Mouse (Mus musculus) forebrain, embryonic 12.5 days (tissue): ENCODE data around the gene Il17re. TPM values are rescaled to one million over a fixed set of nuclear protein-coding genes. Genes with fewer than 3 reads are reported as not detected.

ENCODE experiments used
- ATAC-seq: fragments of 200-750 bp; cut with Nextera tagmentation; 2 replicates; pipeline ENCODE4 v1.8.0; 2017; ENCODE audit warnings: moderate TSS enrichment; ENCODE audit not compliant: low FRiP score
- H3K27ac ChIP-seq: fragments of 300-500 bp; sonication (generic); 2 replicates; pipeline ENCODE4 v1.5.1; 2016; ENCODE audit warnings: mild to moderate bottlenecking
- H3K27me3 ChIP-seq: fragments of 300-500 bp; sonication (generic); 2 replicates; pipeline ENCODE4 v1.6.1; 2016; ENCODE audit warnings: mild to moderate bottlenecking
- H3K36me3 ChIP-seq: fragments of 300-500 bp; sonication (generic); replicated peaks from 2 replicates; pipeline ENCODE4 v1.6.1; 2016; ENCODE audit warnings: mild to moderate bottlenecking
- H3K4me1 ChIP-seq: fragments of 300-500 bp; sonication (generic); 2 replicates; pipeline ENCODE4 v1.6.1; 2016
- H3K4me2 ChIP-seq: fragments of 300-500 bp; sonication (generic); 2 replicates; pipeline ENCODE4 v1.6.1; 2016; ENCODE audit warnings: mild to moderate bottlenecking, moderate library complexity
- H3K4me3 ChIP-seq: fragments of 300-500 bp; sonication (generic); replicated peaks from 2 replicates; pipeline ENCODE4 v1.5.1; 2016; ENCODE audit warnings: mild to moderate bottlenecking
- H3K9ac ChIP-seq: fragments of 300-500 bp; sonication (generic); 2 replicates; pipeline ENCODE4 v1.6.1; 2016; ENCODE audit warnings: mild to moderate bottlenecking
- H3K9me3 ChIP-seq: fragments of 300-500 bp; sonication (generic); 2 replicates; pipeline ENCODE4 v1.6.1; 2016
- WGBS: fragments of 180-500 bp; shearing (Covaris S2); methylation state at CpG from one replicate; pipeline ENCODE4 v1.1.7; 2016; 5-methylcytosine and 5-hydroxymethylcytosine counted together
- polyA plus RNA-seq: library from polyadenylated mRNA; unstranded; fragments of >200 nt; fragmentation: Nextera tagmentation; extraction: Ambion mirVana; gene quantifications from 2 replicates; pipeline ENCODE4 v1.2.1, GENCODE M21; 2016

Il17re gene
- polyA plus RNA-seq: 0.46 and 0.55 TPM in 2 replicates

GRCm38 (mm10) chr6:113457952-113458534 is at the start of gene Il17re:
TSS of gene Il17re (plus strand) at chr6:113458484.
- Histone ChIP-seq H3K4me3 (no peak within 1 kb of the TSS), H3K4me2 (no peak within 1 kb of the TSS), H3K27ac (no peak within 1 kb of the TSS), H3K27me3 (peaks cover 13% of the 10 kb centered on the region; the same call in 1 of the 2 replicates), H3K36me3 (no peaks in the 10 kb centered on the region), H3K9ac (no peak within 1 kb of the TSS), H3K9me3 (no peaks in the 10 kb centered on the region), H3K4me1 (no peaks in the 10 kb centered on the region)
- WGBS: 84% methylated on average over 9 of the region's 10 CpGs
- no peak for ATAC-seq

GRCm38 (mm10) chr6:113410001-113410400 is 48.3 kb upstream of the Il17re start:
- H3K27ac ChIP-seq: no peak overlapping the region
- ATAC-seq: no peak
- WGBS: 79% methylated on average over 1 of the region's 1 CpGs

GRCm38 (mm10) chr6:113416416-113416815 is 41.9 kb upstream of the Il17re start:
- 95% methylated on average over 5 of the region's 5 CpGs for WGBS
- Histone ChIP-seq H3K36me3 (peaks cover 28% of the 10 kb centered on the region), H3K4me3 (no peak overlapping the region), H3K4me2 (no peak overlapping the region), H3K9me3 (no peaks in the 10 kb centered on the region), H3K27ac (no peak overlapping the region), H3K9ac (no peak overlapping the region), H3K4me1 (peaks cover 17% of the 10 kb centered on the region), H3K27me3 (no peaks in the 10 kb centered on the region)
- no peak for ATAC-seq

More at GRCm38 (mm10) chr6:113410001-113410400, 48.3 kb upstream of the Il17re start:
- no peak overlapping the region for H3K9ac ChIP-seq
- peaks cover 23% of the 10 kb centered on the region for H3K36me3 ChIP-seq
- no peaks in the 10 kb centered on the region for H3K4me1 ChIP-seq
- no peak overlapping the region for H3K4me3 ChIP-seq
- no peaks in the 10 kb centered on the region for H3K27me3 ChIP-seq
- H3K9me3 ChIP-seq: no peaks in the 10 kb centered on the region
- H3K4me2 ChIP-seq: no peak overlapping the region

GRCm38 (mm10) chr6:113418441-113419198 is 39.7 kb upstream of the Il17re start:
- Histone ChIP-seq H3K9me3 (no peaks in the 10 kb centered on the region), H3K4me1 (peaks cover 17% of the 10 kb centered on the region), H3K27me3 (no peaks in the 10 kb centered on the region), H3K4me2 (peak overlapping the region; percentile 92), H3K36me3 (peaks cover 28% of the 10 kb centered on the region), H3K27ac (no peak overlapping the region), H3K9ac (peak overlapping the region; percentile 77), H3K4me3 (peak overlapping the region; percentile 65)
- 17% methylated on average over 16 of the region's 16 CpGs for WGBS
- peak; percentile 60 for ATAC-seq

- peak within 1 kb of the TSS; percentile 77 for H3K9ac ChIP-seq
- peak within 1 kb of the TSS; percentile 92 for H3K4me2 ChIP-seq
- no peaks in the 10 kb centered on the region for H3K27me3 ChIP-seq
- H3K9me3 ChIP-seq: no peaks in the 10 kb centered on the region
- H3K4me3 ChIP-seq: peak within 1 kb of the TSS; percentile 65
- H3K4me1 ChIP-seq: peaks cover 17% of the 10 kb centered on the region
- H3K27ac ChIP-seq: no peak within 1 kb of the TSS
- WGBS: under 1% methylated on average over 25 of the region's 25 CpGs
- peak; percentile 99 for ATAC-seq
- peaks cover 25% of the 10 kb centered on the region for H3K36me3 ChIP-seq
Observed at GRCm38 (mm10) chr6:113419199-113419587, 39.1 kb upstream of the Il17re start, which contains the start of gene Rpusd3. TSS of gene Rpusd3 (minus strand) at chr6:113419340.

- H3K4me1 ChIP-seq: peaks cover 12% of the 10 kb centered on the region
- no peak for ATAC-seq
- no peak overlapping the region for H3K4me2 ChIP-seq
- no peak overlapping the region for H3K4me3 ChIP-seq
- H3K36me3 ChIP-seq: no peaks in the 10 kb centered on the region
- no peak overlapping the region for H3K9ac ChIP-seq
- 79% methylated on average over 4 of the region's 4 CpGs for WGBS
- H3K27ac ChIP-seq: no peak overlapping the region
- H3K27me3 ChIP-seq: no peaks in the 10 kb centered on the region
- H3K9me3 ChIP-seq: peaks cover 6% of the 10 kb centered on the region; the same call in 1 of the 2 replicates
Observed at GRCm38 (mm10) chr6:113423000-113423399, 35.3 kb upstream of the Il17re start.

- Histone ChIP-seq H3K27ac (no peak overlapping the region), H3K4me1 (peaks cover 4% of the 10 kb centered on the region), H3K4me3 (no peak overlapping the region), H3K36me3 (no peaks in the 10 kb centered on the region), H3K9ac (no peak overlapping the region), H3K9me3 (peaks cover 6% of the 10 kb centered on the region; the same call in 1 of the 2 replicates), H3K4me2 (no peak overlapping the region), H3K27me3 (no peaks in the 10 kb centered on the region)
- no peak for ATAC-seq
- WGBS: 87% methylated on average over 7 of the region's 7 CpGs
Observed at GRCm38 (mm10) chr6:113424187-113424586, 34.1 kb upstream of the Il17re start.

- Histone ChIP-seq H3K27me3 (no peaks in the 10 kb centered on the region), H3K27ac (no peak overlapping the region), H3K4me2 (no peak overlapping the region), H3K4me3 (no peak overlapping the region), H3K9me3 (peaks cover 6% of the 10 kb centered on the region; the same call in 1 of the 2 replicates), H3K36me3 (no peaks in the 10 kb centered on the region), H3K4me1 (no peaks in the 10 kb centered on the region), H3K9ac (no peak overlapping the region)
- 89% methylated on average over 4 of the region's 4 CpGs for WGBS
- no peak for ATAC-seq
Observed at GRCm38 (mm10) chr6:113426696-113427095, 31.6 kb upstream of the Il17re start.

GRCm38 (mm10) chr6:113427397-113427796 is 30.9 kb upstream of the Il17re start:
- no peak overlapping the region for H3K27ac ChIP-seq
- H3K4me3 ChIP-seq: no peak overlapping the region
- no peak overlapping the region for H3K9ac ChIP-seq
- no peaks in the 10 kb centered on the region for H3K27me3 ChIP-seq
- 63% methylated on average over 3 of the region's 3 CpGs for WGBS
- no peaks in the 10 kb centered on the region for H3K4me1 ChIP-seq
- H3K9me3 ChIP-seq: peaks cover 6% of the 10 kb centered on the region; the same call in 1 of the 2 replicates
- no peaks in the 10 kb centered on the region for H3K36me3 ChIP-seq
- no peak overlapping the region for H3K4me2 ChIP-seq
- no peak for ATAC-seq

- H3K4me1 ChIP-seq: no peaks in the 10 kb centered on the region
- no peaks in the 10 kb centered on the region for H3K27me3 ChIP-seq
- no peak overlapping the region for H3K4me2 ChIP-seq
- peaks cover 6% of the 10 kb centered on the region; the same call in 1 of the 2 replicates for H3K9me3 ChIP-seq
- no peak overlapping the region for H3K4me3 ChIP-seq
- ATAC-seq: no peak
- 94% methylated on average over 16 of the region's 16 CpGs for WGBS
- H3K36me3 ChIP-seq: no peaks in the 10 kb centered on the region
- no peak overlapping the region for H3K9ac ChIP-seq
- no peak overlapping the region for H3K27ac ChIP-seq
Observed at GRCm38 (mm10) chr6:113428006-113428405, 30.3 kb upstream of the Il17re start.

- WGBS: 80% methylated on average over 3 of the region's 3 CpGs
- Histone ChIP-seq H3K4me1 (no peaks in the 10 kb centered on the region), H3K9me3 (peaks cover 6% of the 10 kb centered on the region; the same call in 1 of the 2 replicates), H3K4me3 (no peak overlapping the region), H3K9ac (no peak overlapping the region), H3K36me3 (no peaks in the 10 kb centered on the region), H3K27ac (no peak overlapping the region), H3K27me3 (no peaks in the 10 kb centered on the region), H3K4me2 (no peak overlapping the region)
- ATAC-seq: no peak
Observed at GRCm38 (mm10) chr6:113429965-113430364, 28.3 kb upstream of the Il17re start.

- Histone ChIP-seq H3K4me1 (no peaks in the 10 kb centered on the region), H3K27ac (no peak overlapping the region), H3K9me3 (peaks cover 6% of the 10 kb centered on the region; the same call in 1 of the 2 replicates), H3K36me3 (no peaks in the 10 kb centered on the region), H3K4me2 (no peak overlapping the region), H3K9ac (no peak overlapping the region), H3K27me3 (no peaks in the 10 kb centered on the region), H3K4me3 (no peak overlapping the region)
- no peak for ATAC-seq
- 71% methylated on average over 3 of the region's 3 CpGs for WGBS
Observed at GRCm38 (mm10) chr6:113430846-113431245, 27.4 kb upstream of the Il17re start.
